Mouse (Mus musculus) urinary bladder, adult 2 months (tissue): ENCODE results near the gene Duxf3. TPM values are rescaled to one million over a fixed set of nuclear protein-coding genes. Genes with fewer than 3 reads are reported as not detected.
"Not testable (repeated sequence)": the region's sequence is repeated elsewhere in the genome, so short reads cannot be mapped to it uniquely, and the experiment has no call there.

Experiments
- DNase-seq: peaks from one replicate; pipeline ENCODE4 v3.0.0; 2022; ENCODE audit warnings: low spot score
- polyA plus RNA-seq: library from polyadenylated mRNA; depleted of rRNA; stranded (reverse); fragments of >200 nt; gene quantifications from 2 replicates; pipeline ENCODE4 v1.2.3, GENCODE M21; 2012; rRNA removed

Duxf3 gene
- polyA plus RNA-seq, result not detected in 2 replicates

- DNase-seq, result peak; percentile 56
These were observed at the start of gene Duxf3 for GRCm38 (mm10) chr10:58232641-58232969. Duxf3 (minus strand) TSS chr10:58232675.

GRCm38 (mm10) chr10:58282238-58282637 is 49.8 kb upstream of the Duxf3 start:
- DNase-seq, result no peak

- no peak for DNase-seq
These were observed 26.0 kb upstream of the Duxf3 start for GRCm38 (mm10) chr10:58258466-58258865.

GRCm38 (mm10) chr10:58255954-58256353 is 23.5 kb upstream of the Duxf3 start:
- DNase-seq, result no peak

GRCm38 (mm10) chr10:58255213-58255892 is 22.9 kb upstream of the Duxf3 start, which contains the start of gene Gcc2:
Gcc2 (plus strand) TSS chr10:58255497.
- peak; percentile 79 for DNase-seq

GRCm38 (mm10) chr10:58254635-58255175 is 22.2 kb upstream of the Duxf3 start:
- no peak for DNase-seq

- no peak for DNase-seq
These were observed 17.1 kb upstream of the Duxf3 start for GRCm38 (mm10) chr10:58249535-58249934.

GRCm38 (mm10) chr10:58238984-58239740 is 6.7 kb upstream of the Duxf3 start:
- peak; percentile 86 for DNase-seq

GRCm38 (mm10) chr10:58236613-58237012 is 4.1 kb upstream of the Duxf3 start, which contains the start of gene Gm4981:
Gm4981 (minus strand) TSS chr10:58236701.
- no peak for DNase-seq

- DNase-seq, result peak; percentile 55
These were observed 2.5 kb upstream of the Duxf3 start for GRCm38 (mm10) chr10:58234985-58235384.

GRCm38 (mm10) chr10:58233740-58234121 is 1.3 kb upstream of the Duxf3 start:
- DNase-seq, result not testable (repeated sequence)

GRCm38 (mm10) chr10:58233054-58233739 is 722 bp upstream of the Duxf3 start:
- peak; percentile 58 for DNase-seq

GRCm38 (mm10) chr10:58231779-58232640 is 465 bp downstream of the Duxf3 start:
- peak; percentile 99 for DNase-seq

GRCm38 (mm10) chr10:58231088-58231487 is 1.4 kb downstream of the Duxf3 start:
- DNase-seq, result peak; percentile 71

GRCm38 (mm10) chr10:58230021-58230420 is 2.5 kb downstream of the Duxf3 start:
- DNase-seq, result not testable (repeated sequence)

GRCm38 (mm10) chr10:58227798-58228197 is 4.7 kb downstream of the Duxf3 start:
- peak; percentile 77 for DNase-seq

GRCm38 (mm10) chr10:58226357-58226756 is 6.1 kb downstream of the Duxf3 start:
- DNase-seq, result not testable (repeated sequence)

- peak; percentile 72 for DNase-seq
These were observed 7.4 kb downstream of the Duxf3 start, which contains the start of gene AW822073 for GRCm38 (mm10) chr10:58224827-58225785. AW822073 (minus strand) TSS chr10:58224930.

GRCm38 (mm10) chr10:58223972-58224805 is 8.3 kb downstream of the Duxf3 start:
- peak; percentile 94 for DNase-seq
